Mouse (Mus musculus): ENCODE results near the gene Acads. TPM values are rescaled to one million over a fixed set of nuclear protein-coding genes. Genes with fewer than 3 reads are reported as not detected.
"Not testable (repeated sequence)": the region's sequence is repeated elsewhere in the genome, so short reads cannot be mapped to it uniquely, and the experiment has no call there.

Gene Acads
- polyA plus RNA-seq, 1 experiment, result 119 TPM

GRCm38 (mm10) chr5:115083492-115083891 is 35.7 kb downstream of the Acads start:
- 86% methylated on average over 6 of the region's 6 CpGs for WGBS
- DNase-seq (ENCODE audit: low read depth, low spot score), result no peak

- no peak for DNase-seq (ENCODE audit: low read depth, low spot score)
- 76% methylated on average over 5 of the region's 5 CpGs for WGBS
Observed at GRCm38 (mm10) chr5:115081636-115082035, 37.5 kb downstream of the Acads start.

- whole genome bisulfite sequencing, result 57% methylated on average over 5 of the region's 5 CpGs
- DNase-seq (ENCODE audit: low read depth, low spot score), result no peak
Observed at GRCm38 (mm10) chr5:115076144-115076901, 42.8 kb downstream of the Acads start.

- WGBS, result 34% methylated on average over 4 of the region's 4 CpGs
- DNase-seq (ENCODE audit: low read depth, low spot score), result no peak
Observed at GRCm38 (mm10) chr5:115074749-115075148, 44.4 kb downstream of the Acads start.

GRCm38 (mm10) chr5:115073306-115073705 is 45.8 kb downstream of the Acads start:
- not testable (repeated sequence) for DNase-seq (ENCODE audit: low read depth, low spot score)
- WGBS, result 45% methylated on average over 8 of the region's 8 CpGs

- 21% methylated on average over 7 of the region's 7 CpGs for WGBS
- DNase-seq (ENCODE audit: low read depth, low spot score), result peak; percentile 83
Observed at GRCm38 (mm10) chr5:115072143-115072542, 47.0 kb downstream of the Acads start.

GRCm38 (mm10) chr5:115071096-115071901 is 47.8 kb downstream of the Acads start:
- WGBS, result 88% methylated on average over 11 of the region's 11 CpGs

GRCm38 (mm10) chr5:115070457-115070856 is 48.7 kb downstream of the Acads start:
- 94% methylated on average over 2 of the region's 2 CpGs for WGBS
- no peak for DNase-seq (ENCODE audit: low read depth, low spot score)

More at GRCm38 (mm10) chr5:115071096-115071901, 47.8 kb downstream of the Acads start:
- DNase-seq (ENCODE audit: low read depth, low spot score), result no peak

GRCm38 (mm10) chr5:115069611-115070010 is 49.5 kb downstream of the Acads start:
- WGBS, result 74% methylated on average over 3 of the region's 3 CpGs
- no peak for DNase-seq (ENCODE audit: low read depth, low spot score)

GRCm38 (mm10) chr5:115068671-115069421 is 50.3 kb downstream of the Acads start:
- no peak for DNase-seq (ENCODE audit: low read depth, low spot score)
- WGBS, result 44% methylated on average over 11 of the region's 11 CpGs

GRCm38 (mm10) chr5:115066245-115066644 is 52.9 kb downstream of the Acads start:
- 65% methylated on average over 4 of the region's 4 CpGs for WGBS
- no peak for DNase-seq (ENCODE audit: low read depth, low spot score)

GRCm38 (mm10) chr5:115063391-115063790 is 55.8 kb downstream of the Acads start:
- WGBS, result 81% methylated on average over 7 of the region's 7 CpGs
- no peak for DNase-seq (ENCODE audit: low read depth, low spot score)

- DNase-seq (ENCODE audit: low read depth, low spot score), result no peak
- WGBS, result 87% methylated on average over 1 of the region's 1 CpGs
Observed at GRCm38 (mm10) chr5:115062566-115062965, 56.6 kb downstream of the Acads start.

GRCm38 (mm10) chr5:115060977-115061376 is 58.2 kb downstream of the Acads start:
- WGBS, result 82% methylated on average over 3 of the region's 3 CpGs
- DNase-seq (ENCODE audit: low read depth, low spot score), result no peak

Other genes starting within 250 kb of the Acads start
- 20.7 and 47.4 TPM in 2 replicates for gene Oasl2, start 222.4 kb downstream of the Acads start, polyA plus RNA-seq (2012; rRNA removed)
- gene Oasl1, start 196.1 kb downstream of the Acads start, polyA plus RNA-seq (2012; rRNA removed), result 59.3 and 95.6 TPM in 2 replicates
- 13.7 and 19.4 TPM in 2 replicates for gene 2210016L21Rik, start 177.2 kb downstream of the Acads start, polyA plus RNA-seq (2012; rRNA removed)
- 12.3 and 13.6 TPM in 2 replicates for gene Hnf1a, start 148.3 kb downstream of the Acads start, polyA plus RNA-seq (2012; rRNA removed)
- 71.4 and 79.1 TPM in 2 replicates for gene Sppl3, start 108.2 kb downstream of the Acads start, polyA plus RNA-seq (2012; rRNA removed)
- 0.23 and 0.32 TPM in 2 replicates for gene Gm10401, start 21.1 kb downstream of the Acads start, polyA plus RNA-seq (2012; rRNA removed)
- 33.6 and 35.6 TPM in 2 replicates for gene Unc119b, start 15.6 kb upstream of the Acads start, polyA plus RNA-seq (2012; rRNA removed)
- 131 and 153 TPM in 2 replicates for gene Mlec, start 38.8 kb upstream of the Acads start, polyA plus RNA-seq (2012; rRNA removed)
- gene Cabp1, start 75.0 kb upstream of the Acads start, polyA plus RNA-seq (2012; rRNA removed), result 1.1 and 1.4 TPM in 2 replicates
- gene Pop5, start 116.5 kb upstream of the Acads start, polyA plus RNA-seq (2012; rRNA removed), result 68.2 and 68.5 TPM in 2 replicates
- 111 and 116 TPM in 2 replicates for gene Rnf10, start 153.6 kb upstream of the Acads start, polyA plus RNA-seq (2012; rRNA removed)
- gene Coq5, start 160.3 kb upstream of the Acads start, polyA plus RNA-seq (2012; rRNA removed), result 16.0 and 17.1 TPM in 2 replicates
- gene Dynll1, start 181.7 kb upstream of the Acads start, polyA plus RNA-seq (2012; rRNA removed), result 147 and 222 TPM in 2 replicates
- gene Srsf9, start 207.8 kb upstream of the Acads start, polyA plus RNA-seq (2012; rRNA removed), result 28.5 and 31.3 TPM in 2 replicates
- 8.3 and 9.4 TPM in 2 replicates for gene Gatc, start 221.8 kb upstream of the Acads start, polyA plus RNA-seq (2012; rRNA removed)
- gene Triap1, start 221.9 kb upstream of the Acads start, polyA plus RNA-seq (2012; rRNA removed), result 22.4 and 22.9 TPM in 2 replicates
- gene Cox6a1, start 229.6 kb upstream of the Acads start, polyA plus RNA-seq (2012; rRNA removed), result 3,102 and 3,530 TPM in 2 replicates